Mouse (Mus musculus) kidney, adult 18-20 months (tissue): ENCODE data around the gene Lrp10.

Experiments used
- DNase-seq: peaks from one replicate; pipeline ENCODE4 v3.0.0; 2021

Gene Lrp10

GRCm38 (mm10) chr14:54433941-54434531 is 29.9 kb upstream of the Lrp10 start:
- no peak for DNase-seq

DNA sequence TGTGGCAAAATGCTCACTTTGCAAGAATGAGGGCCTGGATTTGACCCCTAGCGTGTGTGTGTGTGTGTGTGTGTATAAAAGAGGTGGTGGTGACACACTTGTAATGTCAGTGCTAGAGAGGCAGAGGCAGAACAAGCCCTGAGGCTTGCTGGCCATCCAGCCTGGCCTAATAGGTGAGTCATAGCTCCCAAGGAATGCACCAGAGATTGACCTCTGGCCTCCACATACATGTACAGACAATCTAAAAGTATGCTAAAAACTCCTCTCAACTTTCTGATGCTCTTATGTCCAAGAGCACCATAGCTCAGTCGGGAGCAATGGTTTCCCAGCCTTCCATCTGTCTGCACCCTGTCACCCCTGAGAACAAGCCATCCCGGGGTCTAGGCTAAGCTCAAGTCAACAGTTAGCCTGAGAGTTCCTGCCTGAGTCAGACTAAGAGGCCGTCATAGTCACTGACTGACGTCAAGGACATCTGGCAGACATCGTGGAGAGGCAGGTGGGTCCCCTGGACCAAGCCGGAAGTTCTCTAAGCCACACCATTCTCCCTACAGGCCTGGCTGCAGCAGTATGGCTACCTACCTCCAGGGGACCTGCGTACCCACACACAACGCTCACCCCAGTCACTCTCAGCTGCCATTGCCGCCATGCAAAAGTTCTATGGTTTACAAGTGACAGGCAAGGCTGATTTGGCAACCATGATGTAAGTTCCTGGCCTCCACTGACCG is 28.6 kb upstream of the Lrp10 start:
- DNase-seq, result no peak

DNA sequence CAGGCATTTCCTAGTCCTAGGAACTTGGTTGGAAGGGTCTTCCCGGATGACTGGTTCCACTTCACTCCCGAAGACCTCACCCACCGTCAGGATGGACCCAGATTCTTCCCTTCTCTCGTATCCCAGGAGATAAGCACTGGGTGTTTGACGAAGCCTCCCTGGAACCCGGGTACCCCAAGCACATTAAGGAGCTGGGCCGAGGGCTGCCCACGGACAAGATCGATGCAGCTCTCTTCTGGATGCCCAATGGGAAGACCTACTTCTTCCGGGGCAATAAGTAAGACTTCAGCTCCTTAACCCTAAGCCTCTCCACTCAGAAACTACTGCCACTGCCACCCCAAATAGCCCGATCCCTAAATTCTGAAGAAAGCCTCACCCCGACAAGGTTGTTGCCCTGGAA is 24.8 kb upstream of the Lrp10 start:
- no peak for DNase-seq

DNA sequence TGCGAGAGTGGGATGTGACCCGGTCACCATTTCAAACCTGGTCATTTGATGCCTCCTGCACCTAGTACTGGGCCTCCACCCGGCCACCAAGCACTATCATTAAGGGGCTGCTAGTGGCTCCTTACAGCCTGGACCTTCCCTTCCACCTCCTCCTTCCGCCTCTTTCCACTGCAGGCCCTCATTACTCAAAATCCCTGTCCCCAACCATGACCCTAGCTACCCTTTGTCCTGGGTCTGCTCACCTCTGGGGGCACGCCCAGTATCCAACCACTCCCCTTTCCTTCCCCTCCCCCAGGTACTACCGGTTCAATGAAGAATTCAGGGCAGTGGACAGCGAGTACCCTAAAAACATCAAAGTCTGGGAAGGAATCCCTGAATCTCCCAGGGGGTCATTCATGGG is 24.3 kb upstream of the Lrp10 start:
- DNase-seq, result no peak

DNA sequence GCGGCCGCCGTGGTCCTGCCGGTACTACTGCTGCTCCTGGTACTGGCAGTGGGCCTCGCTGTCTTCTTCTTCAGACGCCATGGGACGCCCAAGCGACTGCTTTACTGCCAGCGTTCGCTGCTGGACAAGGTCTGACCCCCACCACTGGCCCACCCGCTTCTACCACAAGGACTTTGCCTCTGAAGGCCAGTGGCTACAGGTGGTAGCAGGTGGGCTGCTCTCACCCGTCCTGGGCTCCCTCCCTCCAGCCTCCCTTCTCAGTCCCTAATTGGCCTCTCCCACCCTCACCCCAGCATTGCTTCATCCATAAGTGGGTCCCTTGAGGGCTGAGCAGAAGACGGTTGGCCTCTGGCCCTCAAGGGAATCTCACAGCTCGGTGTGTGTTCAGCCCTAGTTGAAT is 23.4 kb upstream of the Lrp10 start:
- no peak for DNase-seq

- no peak for DNase-seq
Observed at GRCm38 (mm10) chr14:54441365-54441764, 22.6 kb upstream of the Lrp10 start.

GRCm38 (mm10) chr14:54442548-54442947 is 21.4 kb upstream of the Lrp10 start:
- DNase-seq, result no peak

GRCm38 (mm10) chr14:54443196-54443595 is 20.7 kb upstream of the Lrp10 start:
- DNase-seq, result no peak

DNA sequence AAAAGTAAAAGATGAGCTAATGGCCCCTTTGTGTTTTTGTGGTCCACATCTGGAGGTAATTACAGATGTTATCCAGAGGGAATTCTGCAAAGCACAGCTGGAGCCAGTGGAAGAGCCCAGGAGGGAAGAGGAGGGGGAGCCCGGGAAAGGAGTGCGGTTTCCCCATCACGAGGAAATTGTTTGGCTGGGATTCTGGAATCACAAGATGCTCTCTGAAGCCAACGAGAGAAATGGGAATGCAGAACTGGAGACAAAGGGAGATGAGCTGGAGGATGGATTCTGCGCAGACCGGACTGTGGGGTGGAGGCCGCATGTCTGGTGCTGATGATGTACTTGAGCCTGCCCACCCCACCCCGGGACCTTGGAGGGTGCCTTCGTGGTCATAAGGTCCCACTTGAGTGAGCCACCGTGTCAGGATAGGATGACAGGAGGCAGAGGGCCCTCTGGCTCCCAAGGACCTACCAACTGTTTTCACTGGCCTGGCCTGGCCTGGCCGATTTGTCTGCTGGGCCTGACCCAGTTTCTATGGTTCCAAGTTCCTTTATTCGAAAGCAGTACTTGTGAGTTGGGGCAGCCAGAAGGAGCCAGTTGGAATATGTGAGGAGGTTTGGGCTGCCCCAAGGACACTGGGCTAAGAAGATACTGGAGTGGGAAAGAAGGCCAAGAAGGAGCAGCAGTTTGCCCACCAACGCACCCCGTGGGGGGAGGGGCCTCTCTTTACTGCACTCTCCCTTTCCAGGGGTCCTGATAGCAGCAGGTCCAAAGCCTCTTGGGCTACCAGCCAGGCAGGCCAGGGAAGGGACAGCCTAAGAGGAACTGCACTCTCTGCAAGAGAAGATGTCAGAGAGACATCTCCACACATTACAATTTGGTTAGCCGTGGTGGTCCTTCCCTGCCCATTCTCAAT is 20.0 kb upstream of the Lrp10 start:
- no peak for DNase-seq

DNA sequence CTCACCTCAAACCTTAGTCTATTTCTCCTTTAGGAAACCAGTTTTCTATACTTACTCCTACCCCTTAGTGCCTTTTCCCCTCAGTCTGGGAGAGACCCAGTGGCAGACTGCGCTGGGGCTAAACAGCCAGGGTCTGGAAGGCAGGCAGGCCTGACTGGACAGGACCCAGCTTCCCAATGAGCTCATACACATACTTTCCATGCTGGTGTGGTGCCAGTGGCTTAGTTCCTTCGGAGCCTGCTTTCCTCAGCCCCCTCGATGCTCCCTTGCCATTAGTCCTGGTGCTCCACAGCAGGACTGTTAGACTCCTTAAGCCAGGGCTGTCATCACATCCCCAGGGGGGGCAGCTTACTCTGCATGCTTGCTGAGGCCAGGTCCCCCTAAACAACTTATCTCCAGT is 18.5 kb upstream of the Lrp10 start:
- no peak for DNase-seq

- no peak for DNase-seq
Observed at GRCm38 (mm10) chr14:54453566-54453965, 10.4 kb upstream of the Lrp10 start.

DNA sequence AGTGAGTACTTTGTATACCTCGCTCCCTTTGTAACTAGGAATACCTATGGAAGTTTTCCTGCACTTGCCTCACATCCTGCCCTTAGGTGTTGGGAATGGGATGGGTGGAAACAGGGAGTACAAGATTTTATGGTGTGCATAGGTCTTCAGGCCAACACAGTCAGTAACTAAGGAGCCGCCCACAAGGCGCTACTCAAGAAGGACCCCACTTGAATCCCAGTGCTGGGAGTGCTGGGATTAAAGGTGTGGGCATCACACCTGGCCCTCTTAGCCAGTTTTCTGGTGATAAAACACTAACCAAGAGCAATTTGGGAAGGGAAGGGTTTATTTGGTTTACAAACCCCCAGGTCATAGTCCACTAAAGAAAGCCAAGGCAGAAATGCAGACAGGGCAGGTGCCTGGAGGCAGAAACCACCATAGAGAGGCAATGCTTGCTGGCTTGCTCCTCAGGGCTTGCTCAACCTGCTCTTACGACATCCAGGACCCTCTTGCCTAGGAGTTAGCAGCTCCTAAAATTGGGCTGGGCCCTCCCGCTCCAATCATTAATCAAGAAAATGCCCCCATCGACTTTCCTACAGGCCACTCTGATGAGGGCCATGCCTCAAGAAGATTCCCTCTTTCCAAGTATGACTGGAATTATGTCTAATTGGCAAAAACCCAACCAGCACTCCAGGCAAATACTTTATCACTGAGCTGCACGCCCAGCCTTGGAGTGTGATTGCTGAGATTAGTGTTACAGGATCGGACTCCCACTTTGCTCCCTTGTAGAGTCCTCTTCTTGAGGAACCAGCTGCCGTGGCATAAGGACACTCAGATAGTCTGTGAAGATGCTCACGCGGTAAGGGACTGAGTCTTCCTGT is 9.0 kb upstream of the Lrp10 start:
- no peak for DNase-seq

GRCm38 (mm10) chr14:54457907-54458569 is 5.9 kb upstream of the Lrp10 start:
- no peak for DNase-seq

DNA sequence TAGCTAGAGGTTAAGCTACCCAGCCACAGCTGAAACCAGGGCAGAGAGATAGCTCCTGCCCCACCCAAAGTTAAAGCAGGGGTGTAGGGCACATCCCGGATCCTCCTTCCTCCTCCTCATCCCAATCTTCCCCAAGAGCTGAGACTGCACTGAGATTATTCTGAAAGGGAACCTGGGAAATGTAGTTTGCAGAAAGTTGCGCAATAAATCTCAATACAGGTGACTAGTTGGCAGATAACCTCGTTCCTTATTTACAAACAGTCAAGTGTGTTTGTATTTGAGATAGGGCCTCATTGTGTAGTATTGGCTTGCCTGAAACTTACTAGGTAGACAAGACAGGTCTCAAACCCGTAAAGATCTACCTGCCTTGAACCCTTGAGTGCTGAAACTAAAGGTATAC is 1.8 kb upstream of the Lrp10 start:
- DNase-seq, result no peak

DNA sequence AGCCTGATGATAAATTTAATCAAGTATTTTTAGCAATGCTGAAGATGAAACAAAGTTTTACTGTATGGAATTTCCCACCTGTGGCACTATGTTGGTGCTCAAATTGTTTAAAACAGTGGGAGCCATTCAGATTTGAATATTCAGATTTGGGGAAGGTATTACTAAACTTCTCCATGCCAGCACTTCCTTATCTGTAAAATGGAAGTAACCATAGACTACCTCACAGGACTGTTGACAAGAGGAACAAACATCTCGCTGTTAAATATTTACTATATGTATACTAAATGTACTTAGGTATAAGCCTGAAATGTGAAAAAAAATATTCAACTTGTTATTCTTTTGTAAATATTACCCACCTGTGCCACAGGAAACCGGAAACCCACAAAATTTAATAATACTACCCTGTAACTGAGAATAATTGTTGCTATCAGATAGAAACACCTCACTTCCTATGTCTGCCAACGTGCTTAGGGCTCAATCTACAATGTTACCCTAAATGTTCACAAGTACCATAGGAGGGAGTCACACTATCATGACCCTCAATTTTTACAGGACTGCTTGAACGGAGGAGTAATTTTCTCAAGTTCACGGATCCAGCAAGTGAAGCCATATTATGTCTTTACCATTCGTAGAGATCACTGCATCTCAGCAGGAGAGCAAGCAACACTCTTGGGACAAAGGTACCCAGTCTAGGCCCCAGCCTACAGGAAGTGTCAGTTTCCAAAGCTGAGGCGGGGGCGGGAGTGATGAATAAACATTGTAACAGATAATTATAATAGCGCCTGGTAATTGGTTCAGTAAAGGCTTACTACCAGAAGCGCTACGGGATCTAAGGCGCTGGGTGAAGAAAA is 604 bp upstream of the Lrp10 start:
- DNase-seq, result no peak

DNA sequence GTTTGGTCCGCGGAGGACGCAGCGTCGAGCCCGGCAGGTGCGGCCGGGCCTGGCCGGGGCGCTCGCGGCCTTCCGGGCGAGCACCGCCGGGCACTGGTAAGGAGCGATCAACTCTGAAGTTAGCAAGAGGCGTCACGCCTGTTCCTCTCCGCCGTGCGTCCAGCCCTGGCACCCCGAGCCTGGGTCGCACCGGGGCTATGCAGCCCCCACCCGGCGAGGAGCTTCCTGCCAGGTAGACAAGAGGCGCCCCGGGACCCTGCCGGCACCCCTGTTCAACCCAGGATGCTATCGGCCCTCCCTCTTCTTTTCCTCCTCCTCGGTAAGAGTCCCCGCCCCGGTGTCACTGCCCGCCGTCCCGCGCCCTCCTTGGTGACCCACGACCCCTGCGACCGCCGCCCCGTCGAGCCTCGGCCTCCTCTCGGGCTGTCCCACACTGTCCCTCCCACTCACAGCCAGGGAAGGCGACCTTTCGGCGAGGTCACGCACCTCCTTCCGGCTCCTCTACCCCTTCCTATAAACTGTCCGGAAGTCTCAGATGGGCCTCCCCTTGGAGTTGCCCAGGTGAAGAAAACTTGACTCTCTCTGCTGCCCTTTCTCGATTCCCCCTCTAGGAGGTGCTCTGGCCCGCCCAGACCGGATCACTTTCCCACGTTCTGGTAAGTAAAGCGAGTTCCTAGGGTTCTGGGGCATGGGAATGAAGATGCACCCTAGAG is 512 bp downstream of the Lrp10 start:
- peak; percentile 80 for DNase-seq

- DNase-seq, result no peak
Observed at GRCm38 (mm10) chr14:54471467-54471866, 7.5 kb downstream of the Lrp10 start.

DNA sequence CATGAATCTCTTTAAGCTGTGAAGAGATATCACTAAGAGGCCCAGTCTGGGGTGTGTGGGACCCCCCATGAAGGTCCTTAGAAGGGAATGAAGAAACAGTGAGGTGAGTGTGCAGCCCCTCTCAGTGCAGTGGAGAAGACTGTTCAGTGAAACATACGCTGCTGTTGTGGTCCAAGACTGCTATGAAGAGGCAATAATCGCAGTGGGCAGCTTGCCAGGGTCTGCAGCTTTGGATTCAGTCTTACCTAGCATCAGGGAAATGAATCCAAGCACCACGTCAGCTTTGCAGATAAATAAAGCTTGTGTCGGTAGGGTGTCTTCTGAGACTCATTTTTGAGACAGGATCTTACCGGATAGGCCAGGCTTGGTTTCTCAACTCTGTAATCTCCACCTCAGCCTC is 8.7 kb downstream of the Lrp10 start:
- no peak for DNase-seq

- no peak for DNase-seq
Observed at GRCm38 (mm10) chr14:54474744-54475143, 10.8 kb downstream of the Lrp10 start.
